Mouse (Mus musculus) G1E (cell line): Measurements from ENCODE around the gene Entpd7. TPM values are rescaled to one million over a fixed set of nuclear protein-coding genes. Genes with fewer than 3 reads are reported as not detected.

Experiments used
- ATAC-seq: 2 replicates; pipeline ENCODE4 v1.8.0; 2016; ENCODE audit warnings: mild to moderate bottlenecking; ENCODE audit not compliant: insufficient number of reproducible peaks, poor library complexity, low FRiP score, severe bottlenecking; ENCODE audit errors: extremely low read depth
- DNase-seq: peaks from one replicate; pipeline ENCODE4 v3.0.0; 2012; ENCODE audit warnings: low spot score
- H3K27me3 ChIP-seq: 2 replicates; pipeline ENCODE4 v1.6.1; 2012; ENCODE audit warnings: mild to moderate bottlenecking, low read length, inconsistent platforms; ENCODE audit not compliant: insufficient read depth
- H3K36me3 ChIP-seq: replicated peaks from 2 replicates; pipeline ENCODE3; 2012; ENCODE audit warnings: mild to moderate bottlenecking, inconsistent platforms
- H3K4me1 ChIP-seq: 2 replicates; pipeline ENCODE4 v1.6.1; 2012; ENCODE audit warnings: low read depth, low read length, inconsistent platforms, mixed read lengths; ENCODE audit not compliant: insufficient read depth
- H3K4me3 ChIP-seq: 2 replicates; pipeline ENCODE4 v1.5.1; 2012; ENCODE audit warnings: low read depth, mild to moderate bottlenecking, inconsistent platforms, low read length, moderate library complexity, mixed read lengths
- H3K9me3 ChIP-seq: replicated peaks from 2 replicates; pipeline ENCODE4 v1.6.1; 2012; ENCODE audit warnings: inconsistent platforms
- CTCF ChIP-seq: IDR thresholded peaks from 2 replicates; pipeline ENCODE4 v1.5.1; 2012; ENCODE audit warnings: low read depth, low read length, inconsistent platforms, mixed read lengths
- GATA1 ChIP-seq: IDR thresholded peaks from 2 replicates; pipeline ENCODE4 v1.6.1; 2012; ENCODE audit warnings: borderline replicate concordance, low read length, inconsistent platforms, mixed read lengths
- GATA2 ChIP-seq: IDR thresholded peaks from 2 replicates; pipeline ENCODE4 v1.6.1; 2012; ENCODE audit warnings: low read depth, low read length, inconsistent platforms, borderline replicate concordance
- POLR2AphosphoS5 ChIP-seq: IDR thresholded peaks from 2 replicates; pipeline ENCODE4 v1.6.1; 2012; ENCODE audit warnings: low read depth, low read length, inconsistent platforms; ENCODE audit not compliant: insufficient replicate concordance
- TAL1 ChIP-seq: conservative IDR thresholded peaks from 2 replicates; pipeline ENCODE4 v1.6.1; 2012; ENCODE audit warnings: low read depth, low read length, inconsistent platforms, mixed read lengths
- polyA plus RNA-seq: library from polyadenylated mRNA; stranded (reverse); fragments of >175 nt; gene quantifications from 2 replicates; pipeline ENCODE4 v1.2.3, GENCODE M21; 2012
- total RNA-seq, 2 experiments: library from RNA; stranded (forward) in 1 of 2; stranded (reverse) in 1 of 2; fragments of 200-1000 nt in 1 of 2; fragments of >200 nt in 1 of 2; fragmentation: Nextera tagmentation in 1 of 2; gene quantifications; 2 replicates each; pipeline ENCODE4 v1.2.3; 2014 to 2017

Entpd7 gene
- total and polyA plus RNA-seq, 3 experiments: 2.2 to 21.1 (median 6.6) TPM

DNA sequence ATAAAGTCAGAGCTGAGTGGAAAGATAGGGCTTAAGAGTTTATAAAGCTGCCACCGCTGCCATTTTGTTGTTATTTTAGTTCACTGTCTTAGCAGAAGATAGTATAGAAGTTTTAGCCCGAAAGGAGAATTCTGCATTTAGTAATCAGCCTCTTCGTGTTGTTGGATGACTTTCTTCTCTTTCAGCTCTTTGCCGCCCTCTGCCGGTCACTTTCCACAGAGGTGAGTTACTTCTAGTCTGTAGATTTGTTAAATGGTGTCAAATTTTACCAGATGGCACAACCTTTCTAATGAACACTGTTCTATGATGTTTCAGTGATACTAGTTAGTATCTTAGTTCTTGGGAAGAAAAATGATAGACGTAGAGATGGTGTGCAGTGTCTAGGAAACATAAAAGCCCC, 71.0 kb downstream of the Entpd7 start:
- H3K27me3 ChIP-seq: no peaks in the 10 kb centered on the region
- no peak for TF ChIP-seq TAL1
- TF ChIP-seq GATA1: no peak
- no peak for TF ChIP-seq POLR2AphosphoS5
- TF ChIP-seq CTCF: 0 out of 2 replicates have a peak, but pooled peaks have one; percentile 14
- no peak for TF ChIP-seq GATA2
- no peak overlapping the region for H3K4me3 ChIP-seq
- no peaks in the 10 kb centered on the region for H3K4me1 ChIP-seq
- peaks cover 27% of the 10 kb centered on the region for H3K36me3 ChIP-seq
- DNase-seq (peak; percentile 54), ATAC-seq (no peak)
- H3K9me3 ChIP-seq: no peaks in the 10 kb centered on the region

DNA sequence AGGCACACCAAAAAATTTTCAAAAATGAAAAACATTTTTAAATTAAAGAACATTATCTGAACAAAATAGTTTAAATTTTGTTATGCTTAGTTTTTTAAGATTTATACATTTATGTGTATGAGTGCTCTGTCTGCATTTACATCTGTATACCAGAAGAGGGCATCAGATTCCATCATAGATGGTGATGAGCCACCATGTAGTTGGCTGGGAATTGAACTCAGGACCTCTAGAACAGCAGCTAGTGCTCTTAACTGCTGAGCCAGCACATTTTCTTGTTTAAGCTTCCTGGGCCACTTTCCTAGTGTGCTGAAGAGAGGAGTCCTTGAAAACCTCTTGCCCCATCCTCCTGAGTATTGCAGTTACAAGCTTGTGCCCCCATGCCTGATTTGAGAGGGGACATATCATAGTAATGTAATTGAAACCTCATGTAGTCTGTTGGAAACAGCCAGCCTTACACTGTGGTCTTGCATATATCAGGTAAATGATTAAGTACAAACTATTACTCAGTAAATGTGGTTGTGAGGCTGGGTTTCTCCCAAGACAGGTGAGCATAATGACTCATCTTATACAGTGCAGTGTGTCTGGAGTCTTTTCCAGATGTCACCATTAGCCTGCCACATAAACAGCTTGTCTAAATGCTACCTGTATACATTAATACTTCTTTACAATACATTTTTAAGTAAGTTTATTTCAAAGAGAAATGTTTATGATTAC, 72.2 kb downstream of the Entpd7 start:
- H3K36me3 ChIP-seq: peaks cover 29% of the 10 kb centered on the region
- DNase-seq (no peak), ATAC-seq (no peak)
- no peak overlapping the region for H3K4me3 ChIP-seq
- TF ChIP-seq GATA1 (no peak), CTCF (no peak), POLR2AphosphoS5 (no peak), GATA2 (no peak), TAL1 (no peak)
- H3K4me1 ChIP-seq: no peaks in the 10 kb centered on the region
- no peaks in the 10 kb centered on the region for H3K9me3 ChIP-seq
- H3K27me3 ChIP-seq: no peaks in the 10 kb centered on the region

DNA sequence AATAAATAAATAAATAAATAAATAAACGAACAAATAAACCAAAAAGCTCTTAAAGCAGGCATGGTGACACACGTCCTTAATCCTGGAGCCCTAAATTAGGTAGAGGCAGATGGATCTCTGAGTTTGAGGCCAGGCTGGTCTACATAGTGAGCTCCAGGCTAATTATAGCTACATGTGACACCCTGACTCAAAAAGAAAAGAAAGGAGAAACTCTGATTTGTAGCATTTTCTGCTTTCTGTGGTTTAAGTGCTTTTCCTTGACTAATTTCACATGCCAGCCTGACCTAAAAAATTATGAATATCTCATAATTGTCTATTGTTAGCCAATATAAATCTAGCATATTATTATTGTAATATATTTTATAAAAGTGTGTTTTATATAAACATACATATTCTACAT, 72.9 kb downstream of the Entpd7 start:
- Histone ChIP-seq H3K27me3 (no peaks in the 10 kb centered on the region), H3K36me3 (peaks cover 29% of the 10 kb centered on the region), H3K4me3 (no peak overlapping the region), H3K9me3 (no peaks in the 10 kb centered on the region), H3K4me1 (no peaks in the 10 kb centered on the region)
- DNase-seq: no peak
- TF ChIP-seq GATA1 (no peak), CTCF (no peak), GATA2 (no peak), POLR2AphosphoS5 (no peak), TAL1 (no peak)
- ATAC-seq: no peak

DNA sequence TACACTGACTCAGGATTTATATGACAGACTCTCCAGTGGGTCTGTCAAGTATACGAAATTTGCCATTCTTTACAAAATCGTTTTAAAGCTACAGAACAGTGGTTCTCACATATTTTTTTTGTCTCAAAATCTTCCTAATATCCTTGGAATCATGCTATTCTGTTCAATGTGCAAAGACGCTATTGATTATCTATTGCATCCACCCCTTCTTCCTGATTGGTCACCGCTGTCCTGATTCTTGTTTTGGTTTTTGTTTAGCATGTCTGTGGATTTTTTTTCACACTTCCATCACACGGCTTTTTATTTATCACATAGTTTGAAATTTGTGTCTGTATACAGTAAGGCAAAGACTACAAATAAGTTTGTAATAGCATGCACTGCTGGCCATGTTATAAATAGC, 77.0 kb downstream of the Entpd7 start:
- TF ChIP-seq CTCF (no peak), TAL1 (no peak), POLR2AphosphoS5 (no peak), GATA1 (no peak), GATA2 (no peak)
- Histone ChIP-seq H3K4me1 (peaks cover 7% of the 10 kb centered on the region), H3K4me3 (no peak overlapping the region), H3K36me3 (peaks cover 25% of the 10 kb centered on the region), H3K27me3 (no peaks in the 10 kb centered on the region), H3K9me3 (no peaks in the 10 kb centered on the region)
- no peak for DNase-seq
- no peak for ATAC-seq

DNA sequence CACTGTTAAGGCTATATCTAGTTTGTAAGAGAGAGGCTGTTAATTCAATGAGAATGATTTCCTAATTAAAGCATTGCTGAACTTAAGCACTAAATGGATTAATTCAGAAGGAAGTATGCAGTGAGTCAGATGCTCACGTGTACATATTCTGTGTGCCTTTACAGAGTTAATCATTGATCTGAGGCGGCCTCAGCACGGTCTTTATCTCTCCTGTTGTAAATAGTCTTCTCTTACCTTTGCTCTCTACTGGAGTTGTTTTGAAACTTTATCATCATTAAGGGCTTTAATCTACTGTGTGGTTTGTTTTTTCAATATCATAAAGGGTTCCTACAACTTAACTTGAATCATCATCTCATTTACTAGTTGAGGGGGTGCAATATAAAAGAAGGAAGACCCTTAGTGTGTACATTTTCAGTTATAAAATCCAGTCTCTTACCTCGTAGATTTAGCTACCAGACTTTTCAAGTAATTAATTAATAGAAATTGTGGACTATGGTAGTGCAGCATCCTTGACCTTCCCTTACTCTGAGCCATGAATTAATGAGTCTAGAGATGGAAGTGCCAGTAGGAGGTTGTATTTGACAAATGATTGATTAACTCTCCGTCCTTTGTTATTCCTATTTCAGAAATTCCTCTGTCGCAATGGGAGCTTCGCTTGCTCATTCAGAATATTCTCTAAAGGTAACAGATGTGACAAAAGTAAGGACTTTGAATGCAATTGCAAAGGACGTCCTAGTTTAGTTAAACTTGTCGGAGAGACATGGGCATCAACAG, 78.3 kb downstream of the Entpd7 start:
- Histone ChIP-seq H3K4me3 (no peak overlapping the region), H3K9me3 (no peaks in the 10 kb centered on the region), H3K4me1 (peaks cover 9% of the 10 kb centered on the region), H3K36me3 (peaks cover 21% of the 10 kb centered on the region), H3K27me3 (no peaks in the 10 kb centered on the region)
- TF ChIP-seq GATA2 (no peak), CTCF (no peak), POLR2AphosphoS5 (no peak), GATA1 (no peak), TAL1 (no peak)
- ATAC-seq (no peak), DNase-seq (no peak)

DNA sequence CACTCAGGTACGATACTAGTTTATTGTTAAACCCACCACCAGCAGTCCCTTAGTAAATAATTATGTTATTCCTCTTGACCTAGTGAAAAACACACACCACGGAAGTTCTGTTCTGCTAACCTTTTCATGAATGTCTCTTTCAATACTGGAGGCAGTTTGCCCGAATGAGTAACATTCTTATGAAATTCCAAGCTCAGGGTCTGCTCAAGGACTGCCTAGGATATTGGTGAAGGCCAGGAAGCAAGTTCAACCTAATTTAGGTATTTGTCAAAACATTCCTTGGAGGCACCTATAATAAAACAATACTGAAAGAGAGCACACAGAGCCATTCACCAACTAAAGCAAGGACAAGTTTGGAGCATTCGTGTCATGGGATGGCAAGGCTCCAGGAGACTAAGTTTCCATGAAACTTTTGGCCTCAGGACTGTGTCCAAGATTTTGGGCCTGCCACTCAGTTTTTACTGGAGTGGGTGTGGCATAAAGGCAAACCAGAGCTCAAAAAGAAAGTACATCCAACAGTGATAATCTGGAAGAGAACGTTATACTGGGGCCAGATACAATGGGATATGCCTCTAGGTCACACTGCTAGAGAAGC, 80.0 kb downstream of the Entpd7 start:
- Histone ChIP-seq H3K9me3 (no peaks in the 10 kb centered on the region), H3K36me3 (peaks cover 19% of the 10 kb centered on the region)
- no peak for ATAC-seq

More for the DNA sequence above, 80.0 kb downstream of the Entpd7 start:
- Histone ChIP-seq H3K27me3 (no peaks in the 10 kb centered on the region), H3K4me3 (no peak overlapping the region), H3K4me1 (peaks cover 14% of the 10 kb centered on the region)
- TF ChIP-seq GATA1 (no peak), CTCF (no peak), GATA2 (no peak), POLR2AphosphoS5 (no peak), TAL1 (no peak)
- no peak for DNase-seq
